In genomic region chr15:99252381-99253174, GRCm38 (mm10) we compare ENCODE assay signal across 8 mouse cellular contexts. TPM values are rescaled to one million over a fixed set of nuclear protein-coding genes. Genes with fewer than 3 reads are reported as not detected.
DNase-seq lines count a peak whose midpoint lies in the region; ATAC-seq and TF ChIP-seq lines count a peak whose summit lies in the region.

No protein-coding gene starts in this region.

- H3K27me3 ChIP-seq in lung, embryonic 16.5 days (ENCODE audit: control insufficient read depth, insufficient read depth, low read depth, low read length) = no peaks in the 10 kb centered on the region
- H3K27me3 ChIP-seq in stomach, postnatal 0 days (ENCODE audit: control insufficient read depth, insufficient read depth, low read length) = no peaks in the 10 kb centered on the region

- peaks cover 5% of the 10 kb centered on the region; the same call in 1 of the 2 replicates for H3K4me1 ChIP-seq in lung, embryonic 16.5 days (replicated peaks; ENCODE audit: control insufficient read depth, insufficient read depth, low read length)
- H3K4me1 ChIP-seq in stomach, postnatal 0 days (replicated peaks; ENCODE audit: control insufficient read depth, insufficient read depth) = no peaks in the 10 kb centered on the region

- H3K4me3 ChIP-seq in lung, embryonic 16.5 days (ENCODE audit: low read length) = peak overlapping the region; percentile 77
- peak overlapping the region; percentile 57 for H3K4me3 ChIP-seq in stomach, postnatal 0 days (ENCODE audit: low read depth, low read length)

- peak overlapping the region; percentile 53 for H3K4me2 ChIP-seq in lung, embryonic 16.5 days (ENCODE audit: low read depth, low read length)
- peak overlapping the region; percentile 77 for H3K4me2 ChIP-seq in stomach, postnatal 0 days (replicated peaks; ENCODE audit: low read depth)

- no peak for TF ChIP-seq EP300 in stomach, postnatal 0 days (optimal IDR thresholded peaks at IDR 0.05)

- WGBS in lung, embryonic 16.5 days = 2% methylated on average over 22 of the region's 22 CpGs
- 3% methylated on average over 22 of the region's 22 CpGs for WGBS in stomach, postnatal 0 days

- H3K27ac ChIP-seq in lung, embryonic 16.5 days (ENCODE audit: low read length) = peak overlapping the region; percentile 90
- peak overlapping the region; percentile 99 for H3K27ac ChIP-seq in stomach, postnatal 0 days (replicated peaks)

- intact Hi-C loops in gastrocnemius, postnatal 14 days (cut with DNase I; ENCODE audit: low total_unique reads) = no loop called here

- peak overlapping the region; percentile 81 for H3K9ac ChIP-seq in lung, embryonic 16.5 days (ENCODE audit: low read length)
- peak overlapping the region; percentile 63 for H3K9ac ChIP-seq in stomach, postnatal 0 days (ENCODE audit: low read length)

- no peaks in the 10 kb centered on the region for H3K9me3 ChIP-seq in lung, embryonic 16.5 days (ENCODE audit: control insufficient read depth, low read length)
- no peaks in the 10 kb centered on the region for H3K9me3 ChIP-seq in stomach, postnatal 0 days (ENCODE audit: control insufficient read depth, low read length)

- peak; percentile 34 for ATAC-seq in granulocyte monocyte progenitor cell, adult 5-6 weeks (replicated peaks; ENCODE audit: poor library complexity, severe bottlenecking)
- peak; percentile 73 for ATAC-seq in lung, embryonic 16.5 days (ENCODE audit: low read depth)
- ATAC-seq in stomach, postnatal 0 days (ENCODE audit: low FRiP score, low TSS enrichment) = peak; percentile 65

- DNase-seq in gastrocnemius, postnatal 14 days = peak; percentile 78
- DNase-seq in gastrocnemius, adult 18-20 months (ENCODE audit: low spot score) = no peak
- peak; percentile 23 for DNase-seq in thymus, postnatal 14 days
- DNase-seq in thymus, postnatal 36 days = no peak
- DNase-seq in stomach, postnatal 0 days (ENCODE audit: low spot score) = no peak
- DNase-seq in cerebellum, adult 9-11 months = no peak

- H3K36me3 ChIP-seq in lung, embryonic 16.5 days (ENCODE audit: control insufficient read depth, insufficient read depth, low read length) = peaks cover 9% of the 10 kb centered on the region
- H3K36me3 ChIP-seq in stomach, postnatal 0 days (ENCODE audit: control insufficient read depth, insufficient read depth, low read length) = 0 out of 2 replicates have a peak, but pooled peaks cover under 1% of the 10 kb centered on the region

- peak; percentile 46 for TF ChIP-seq CTCF in stomach, postnatal 0 days (IDR thresholded peaks at IDR 0.05; ENCODE audit: low read depth)

RNA-seq across cellular contexts. Expression of gene Mcrs1, which starts 0.8 kb away (rescaled TPM):
- total RNA-seq in gastrocnemius, postnatal 14 days (2021) = 10 to 100 TPM; 34.4 to 37.2 TPM
- 10 to 100 TPM; 22.1 to 25.2 TPM for total RNA-seq in gastrocnemius, adult 18-20 months (2021)
- 30.9 and 51.4 TPM in 2 replicates for total RNA-seq in granulocyte monocyte progenitor cell, adult 5-6 weeks (2014; fragmentation: Nextera tagmentation)
- total RNA-seq in granulocyte monocyte progenitor cell, adult 5-6 weeks (2017) = 44.0 and 48.0 TPM in 2 replicates
- 131 and 135 TPM in 2 replicates for polyA plus RNA-seq in lung, embryonic 16.5 days (2015; fragmentation: Nextera tagmentation; extraction: Ambion mirVana)
- 64.2 and 66.4 TPM in 2 replicates for polyA plus RNA-seq in stomach, postnatal 0 days (2015; fragmentation: Nextera tagmentation; extraction: Ambion mirVana)

RNA-seq across cellular contexts. Expression of gene Kcnh3, which starts 27.9 kb away (rescaled TPM):
- total RNA-seq in gastrocnemius, postnatal 14 days (2021) = not detected
- total RNA-seq in gastrocnemius, adult 18-20 months (2021) = not detected
- total RNA-seq in granulocyte monocyte progenitor cell, adult 5-6 weeks (2014; fragmentation: Nextera tagmentation) = not detected in 2 replicates
- total RNA-seq in granulocyte monocyte progenitor cell, adult 5-6 weeks (2017) = not detected in 2 replicates
- 0.69 and 0.82 TPM in 2 replicates for polyA plus RNA-seq in lung, embryonic 16.5 days (2015; fragmentation: Nextera tagmentation; extraction: Ambion mirVana)
- polyA plus RNA-seq in stomach, postnatal 0 days (2015; fragmentation: Nextera tagmentation; extraction: Ambion mirVana) = 0.29 and 0.30 TPM in 2 replicates

RNA-seq across cellular contexts. Expression of gene Prpf40b, which starts 42.3 kb away (rescaled TPM):
- 10 to 100 TPM; 18.4 to 20.8 TPM for total RNA-seq in gastrocnemius, postnatal 14 days (2021)
- total RNA-seq in gastrocnemius, adult 18-20 months (2021) = 10 to 100 TPM; 21.9 to 25.4 TPM
- total RNA-seq in granulocyte monocyte progenitor cell, adult 5-6 weeks (2014; fragmentation: Nextera tagmentation) = 13.5 and 17.6 TPM in 2 replicates
- 7.2 and 10.7 TPM in 2 replicates for total RNA-seq in granulocyte monocyte progenitor cell, adult 5-6 weeks (2017)
- 54.0 and 55.1 TPM in 2 replicates for polyA plus RNA-seq in lung, embryonic 16.5 days (2015; fragmentation: Nextera tagmentation; extraction: Ambion mirVana)
- 16.1 and 18.3 TPM in 2 replicates for polyA plus RNA-seq in stomach, postnatal 0 days (2015; fragmentation: Nextera tagmentation; extraction: Ambion mirVana)

RNA-seq across cellular contexts. Expression of gene Fam186b, which starts 43.1 kb away (rescaled TPM):
- total RNA-seq in gastrocnemius, postnatal 14 days (2021) = not detected
- not detected for total RNA-seq in gastrocnemius, adult 18-20 months (2021)
- total RNA-seq in granulocyte monocyte progenitor cell, adult 5-6 weeks (2014; fragmentation: Nextera tagmentation) = not detected in 2 replicates
- not detected in 2 replicates for total RNA-seq in granulocyte monocyte progenitor cell, adult 5-6 weeks (2017)
- polyA plus RNA-seq in lung, embryonic 16.5 days (2015; fragmentation: Nextera tagmentation; extraction: Ambion mirVana) = 0.15 and 0.23 TPM in 2 replicates
- 0.28 TPM in 1 of 2 replicates, not detected in the other for polyA plus RNA-seq in stomach, postnatal 0 days (2015; fragmentation: Nextera tagmentation; extraction: Ambion mirVana)

Comparison
In these comparisons a context has a peak if more than half of its experiments do, and no peak if none do; other contexts are left out.
1. DNase-seq: peak in gastrocnemius, postnatal 14 days (single experiment) and thymus, postnatal 14 days (single experiment); none in gastrocnemius, adult 18-20 months (single experiment), thymus, postnatal 36 days (0 of 2), stomach, postnatal 0 days (single experiment) and cerebellum, adult 9-11 months (single experiment).
2. Peak in every context shown above with its lines, with median percentiles within 50 percentile points of each other: ATAC-seq.